Mouse (Mus musculus): Measurements from ENCODE around the gene Ick. TPM values are rescaled to one million over a fixed set of nuclear protein-coding genes. Genes with fewer than 3 reads are reported as not detected.

The Ick gene
- polyA plus RNA-seq, 1 experiment = 16.9 TPM

GRCm38 (mm10) chr9:78217074-78217473 lies 108.1 kb downstream of the Ick start:
- no peak for TF ChIP-seq CTCF (IDR thresholded peaks at IDR 0.05; ENCODE audit: borderline replicate concordance, insufficient read depth, low read depth, low read length)
- no peak for TF ChIP-seq POLR2A (IDR thresholded peaks at IDR 0.05; ENCODE audit: borderline replicate concordance, insufficient read depth, low read length)
- no peak overlapping the region for H3K27ac ChIP-seq (ENCODE audit: insufficient read depth, low read length)
- H3K27me3 ChIP-seq (ENCODE audit: control insufficient read depth, insufficient read depth, low read length) = no peaks in the 10 kb centered on the region
- DNase-seq = no peak
- WGBS = 85% methylated on average over 4 of the region's 4 CpGs
- H3K4me3 ChIP-seq (replicated peaks; ENCODE audit: insufficient read depth, low read depth, low read length) = no peak overlapping the region
- no peaks in the 10 kb centered on the region for H3K4me1 ChIP-seq (ENCODE audit: control insufficient read depth, insufficient read depth, low read length)

Other genes with a start within 250 kb of the Ick start
- 102 and 109 TPM in 2 replicates for gene Elovl5, start 191.8 kb upstream of the Ick start, polyA plus RNA-seq (2012; rRNA removed)
- gene Gcm1, start 57.3 kb upstream of the Ick start, polyA plus RNA-seq (2012; rRNA removed) = not detected in 2 replicates
- 207 and 224 TPM in 2 replicates for gene Fbxo9, start 127 bp upstream of the Ick start, polyA plus RNA-seq (2012; rRNA removed)
- 107 and 113 TPM in 2 replicates for gene Gsta4, start 73.6 kb downstream of the Ick start, polyA plus RNA-seq (2012; rRNA removed)
- not detected in 2 replicates for gene Gsta1, start 121.5 kb downstream of the Ick start, polyA plus RNA-seq (2012; rRNA removed)
- not detected in 2 replicates for gene Gm3776, start 147.9 kb downstream of the Ick start, polyA plus RNA-seq (2012; rRNA removed)
- gene Gm10639, start 180.7 kb downstream of the Ick start, polyA plus RNA-seq (2012; rRNA removed) = not detected in 2 replicates
- gene Omt2a, start 205.6 kb downstream of the Ick start, polyA plus RNA-seq (2012; rRNA removed) = not detected in 2 replicates
- gene Omt2b, start 218.4 kb downstream of the Ick start, polyA plus RNA-seq (2012; rRNA removed) = not detected in 2 replicates
- gene Gsta2, start 246.6 kb downstream of the Ick start, polyA plus RNA-seq (2012; rRNA removed) = not detected in 2 replicates

All from cerebellum, adult 2 months (tissue).